Mouse (Mus musculus) heart, embryonic 11.5 days (tissue): ENCODE results near the gene Smarcc2. TPM values are rescaled to one million over a fixed set of nuclear protein-coding genes. Genes with fewer than 3 reads are reported as not detected.

Source experiments
- ATAC-seq: fragments of 200-750 bp; cut with Nextera tagmentation; replicated peaks from 2 replicates; pipeline ENCODE4 v1.8.0; 2017; ENCODE audit warnings: moderate library complexity; ENCODE audit not compliant: insufficient number of reproducible peaks, low FRiP score, low TSS enrichment
- H3K27ac ChIP-seq: fragments of 300-500 bp; sonication (generic); 2 replicates; pipeline ENCODE4 v1.5.1; 2014; ENCODE audit warnings: mild to moderate bottlenecking, low read depth, low read length
- H3K27me3 ChIP-seq: fragments of 300-500 bp; sonication (generic); 2 replicates; pipeline ENCODE4 v1.6.1; 2014; ENCODE audit warnings: mild to moderate bottlenecking, low read length, mixed read lengths; ENCODE audit not compliant: control insufficient read depth, insufficient read depth
- H3K36me3 ChIP-seq: fragments of 300-500 bp; sonication (generic); 2 replicates; pipeline ENCODE4 v1.6.1; 2014; ENCODE audit warnings: mild to moderate bottlenecking, low read length, moderate library complexity, mixed read lengths; ENCODE audit not compliant: control insufficient read depth, insufficient read depth
- H3K4me1 ChIP-seq: fragments of 300-500 bp; sonication (generic); 2 replicates; pipeline ENCODE4 v1.6.1; 2014; ENCODE audit warnings: low read length; ENCODE audit not compliant: control insufficient read depth, insufficient read depth
- H3K4me2 ChIP-seq: fragments of 300-500 bp; sonication (generic); 2 replicates; pipeline ENCODE4 v1.6.1; 2014; ENCODE audit warnings: mild to moderate bottlenecking, moderate library complexity
- H3K4me3 ChIP-seq: fragments of 300-500 bp; sonication (generic); 2 replicates; pipeline ENCODE4 v1.5.1; 2014; ENCODE audit warnings: low read depth, low read length
- H3K9ac ChIP-seq: fragments of 300-500 bp; sonication (generic); 2 replicates; pipeline ENCODE4 v1.6.1; 2014; ENCODE audit warnings: mild to moderate bottlenecking, low read depth, low read length, moderate library complexity
- H3K9me3 ChIP-seq: fragments of 300-500 bp; sonication (generic); replicated peaks from 2 replicates; pipeline ENCODE4 v1.6.1; 2016; ENCODE audit warnings: low read length; ENCODE audit not compliant: control insufficient read depth
- WGBS: fragments of 180-500 bp; shearing (Covaris S2); extraction: QIAGEN DNeasy Blood & Tissue Kit; methylation state at CpG from one replicate; pipeline ENCODE4 v1.1.7; 2014; ENCODE audit not compliant: insufficient replicate concordance; 5-methylcytosine and 5-hydroxymethylcytosine counted together
- polyA plus RNA-seq: library from polyadenylated mRNA; unstranded; fragments of >200 nt; fragmentation: Nextera tagmentation; extraction: Ambion mirVana; gene quantifications from 2 replicates; pipeline ENCODE4 v1.2.1, GENCODE M21; 2014

Smarcc2 gene
- polyA plus RNA-seq, 1 experiment from 2014 or later = 82.8 TPM

- H3K4me2 ChIP-seq = peak overlapping the region; percentile 87
- H3K9me3 ChIP-seq = no peaks in the 10 kb centered on the region
- peaks cover 23% of the 10 kb centered on the region for H3K36me3 ChIP-seq
- peak overlapping the region; percentile 98 for H3K9ac ChIP-seq
- H3K27ac ChIP-seq = peak overlapping the region; percentile 97
- H3K4me3 ChIP-seq = peak overlapping the region; percentile 94
- no peaks in the 10 kb centered on the region for H3K27me3 ChIP-seq
- H3K4me1 ChIP-seq = peaks cover 51% of the 10 kb centered on the region
- 21% methylated on average over 12 of the region's 12 CpGs for WGBS
- ATAC-seq = peak; percentile 64
Measured at GRCm38 (mm10) chr10:128492633-128493311, 33.7 kb downstream of the Smarcc2 start.

- Histone ChIP-seq H3K4me3 (peak overlapping the region; percentile 94), H3K27me3 (no peaks in the 10 kb centered on the region), H3K27ac (peak overlapping the region; percentile 97), H3K4me1 (peaks cover 51% of the 10 kb centered on the region), H3K36me3 (peaks cover 21% of the 10 kb centered on the region), H3K9me3 (no peaks in the 10 kb centered on the region), H3K9ac (peak overlapping the region; percentile 98), H3K4me2 (peak overlapping the region; percentile 87)
- under 1% methylated on average over 12 of the region's 12 CpGs for WGBS
- ATAC-seq = peak; percentile 5; the same call in 1 of the 2 replicates
Measured at GRCm38 (mm10) chr10:128493319-128493694, 34.3 kb downstream of the Smarcc2 start.

GRCm38 (mm10) chr10:128493695-128494666 is 34.9 kb downstream of the Smarcc2 start, which contains the start of gene Myl6:
Myl6 (minus strand) TSS chr10:128494145.
- H3K36me3 ChIP-seq = peaks cover 16% of the 10 kb centered on the region
- peak within 1 kb of the TSS; percentile 97 for H3K27ac ChIP-seq
- H3K9me3 ChIP-seq = no peaks in the 10 kb centered on the region
- ATAC-seq = peak; percentile 90
- H3K4me3 ChIP-seq = peak within 1 kb of the TSS; percentile 94
- peaks cover 51% of the 10 kb centered on the region for H3K4me1 ChIP-seq
- H3K27me3 ChIP-seq = no peaks in the 10 kb centered on the region
- peak within 1 kb of the TSS; percentile 87 for H3K4me2 ChIP-seq
- H3K9ac ChIP-seq = peak within 1 kb of the TSS; percentile 98
- WGBS = under 1% methylated on average over 45 of the region's 45 CpGs

- Histone ChIP-seq H3K4me2 (peak overlapping the region; percentile 87), H3K36me3 (peaks cover 12% of the 10 kb centered on the region), H3K27me3 (no peaks in the 10 kb centered on the region), H3K4me3 (peak overlapping the region; percentile 94), H3K27ac (peak overlapping the region; percentile 97), H3K4me1 (peaks cover 46% of the 10 kb centered on the region), H3K9ac (peak overlapping the region; percentile 98), H3K9me3 (no peaks in the 10 kb centered on the region)
- WGBS = 51% methylated on average over 11 of the region's 11 CpGs
- ATAC-seq = no peak
Measured at GRCm38 (mm10) chr10:128494667-128495245, 35.7 kb downstream of the Smarcc2 start.

- H3K27ac ChIP-seq = peak overlapping the region; percentile 97
- no peaks in the 10 kb centered on the region for H3K27me3 ChIP-seq
- peak overlapping the region; percentile 94 for H3K4me3 ChIP-seq
- WGBS = 74% methylated on average over 2 of the region's 2 CpGs
- H3K9ac ChIP-seq = peak overlapping the region; percentile 98
- ATAC-seq = no peak
- peaks cover 41% of the 10 kb centered on the region for H3K4me1 ChIP-seq
- H3K4me2 ChIP-seq = peak overlapping the region; percentile 87
- H3K36me3 ChIP-seq = peaks cover 8% of the 10 kb centered on the region
- no peaks in the 10 kb centered on the region for H3K9me3 ChIP-seq
Measured at GRCm38 (mm10) chr10:128495270-128495669, 36.2 kb downstream of the Smarcc2 start.

- no peak overlapping the region for H3K27ac ChIP-seq
Measured at GRCm38 (mm10) chr10:128495903-128496302, 36.9 kb downstream of the Smarcc2 start.

GRCm38 (mm10) chr10:128496509-128497077 is 37.5 kb downstream of the Smarcc2 start:
- Histone ChIP-seq H3K4me3 (no peak overlapping the region), H3K9ac (no peak overlapping the region), H3K9me3 (no peaks in the 10 kb centered on the region), H3K36me3 (no peaks in the 10 kb centered on the region), H3K27me3 (no peaks in the 10 kb centered on the region), H3K27ac (no peak overlapping the region), H3K4me1 (peaks cover 30% of the 10 kb centered on the region), H3K4me2 (no peak overlapping the region)
- WGBS = 39% methylated on average over 6 of the region's 6 CpGs
- ATAC-seq = no peak

More at GRCm38 (mm10) chr10:128495903-128496302, 36.9 kb downstream of the Smarcc2 start:
- WGBS = 76% methylated on average over 4 of the region's 4 CpGs
- ATAC-seq = no peak
- H3K4me3 ChIP-seq = no peak overlapping the region
- H3K27me3 ChIP-seq = no peaks in the 10 kb centered on the region
- peaks cover 37% of the 10 kb centered on the region for H3K4me1 ChIP-seq
- peaks cover 4% of the 10 kb centered on the region for H3K36me3 ChIP-seq
- H3K9me3 ChIP-seq = no peaks in the 10 kb centered on the region
- H3K9ac ChIP-seq = no peak overlapping the region
- H3K4me2 ChIP-seq = no peak overlapping the region
